Mouse (Mus musculus) brain, embryonic 14.5 days (tissue): ENCODE measurements at regions not wholly inside any gene's neighbourhood (a gene's known extent, or its start where the extent isn't known, plus 50 kb on each side); places are given as distances from the start of the nearest gene placed in this dataset.
A peak's percentile ranks its signal among the peaks of the same experiment; 100 is the strongest.

Experiments
- DNase-seq: peaks from one replicate; pipeline ENCODE4 v3.0.0-alpha.2; 2011; ENCODE audit warnings: low read depth
- CTCF ChIP-seq: fragments of 200-500 bp; IDR thresholded peaks from 2 replicates; pipeline ENCODE4 v1.5.1; 2012; ENCODE audit warnings: inconsistent platforms, mild to moderate bottlenecking, moderate library complexity, borderline replicate concordance; ENCODE audit not compliant: insufficient read depth, insufficient read length; ENCODE audit errors: extremely low read depth
- POLR2A ChIP-seq: fragments of 200-500 bp; IDR thresholded peaks from 2 replicates; pipeline ENCODE4 v1.6.1; 2012; ENCODE audit warnings: mild to moderate bottlenecking, inconsistent platforms, borderline replicate concordance; ENCODE audit not compliant: poor library complexity, insufficient read depth, insufficient read length, severe bottlenecking; ENCODE audit errors: extremely low read depth

- DNase-seq: peak; percentile 7
- TF ChIP-seq CTCF: no peak
- TF ChIP-seq POLR2A: no peak
Observed at GRCm38 (mm10) chr6:73401059-73401458, 68.4 kb downstream of the 4931417E11Rik start.

GRCm38 (mm10) chr6:73389301-73389700, 80.2 kb downstream of the 4931417E11Rik start:
- TF ChIP-seq POLR2A: no peak
- no peak for TF ChIP-seq CTCF
- no peak for DNase-seq

GRCm38 (mm10) chr6:73386261-73386660, 83.2 kb downstream of the 4931417E11Rik start:
- DNase-seq: no peak
- TF ChIP-seq CTCF (no peak), POLR2A (no peak)

GRCm38 (mm10) chr6:73379825-73380224, 89.6 kb downstream of the 4931417E11Rik start:
- DNase-seq: no peak
- TF ChIP-seq CTCF (no peak), POLR2A (no peak)

GRCm38 (mm10) chr6:73377884-73378283, 91.6 kb downstream of the 4931417E11Rik start:
- TF ChIP-seq CTCF: no peak
- no peak for DNase-seq

- DNase-seq: no peak
- TF ChIP-seq CTCF (peak; percentile 36; the same call in 1 of the 2 replicates), POLR2A (no peak)
Observed at GRCm38 (mm10) chr6:73376291-73376690, 93.2 kb downstream of the 4931417E11Rik start.

GRCm38 (mm10) chr6:73372901-73373300, 96.6 kb downstream of the 4931417E11Rik start:
- DNase-seq: peak; percentile 13
- TF ChIP-seq POLR2A (no peak), CTCF (no peak)

GRCm38 (mm10) chr6:73371866-73372265, 97.6 kb downstream of the 4931417E11Rik start:
- TF ChIP-seq POLR2A (no peak), CTCF (no peak)
- no peak for DNase-seq

GRCm38 (mm10) chr6:73370901-73371300, 98.6 kb downstream of the 4931417E11Rik start:
- DNase-seq: no peak
- TF ChIP-seq CTCF (no peak), POLR2A (no peak)

GRCm38 (mm10) chr6:73368836-73369141, 100.7 kb downstream of the 4931417E11Rik start:
- peak; percentile 66 for DNase-seq
- no peak for TF ChIP-seq POLR2A
- TF ChIP-seq CTCF: no peak

- TF ChIP-seq POLR2A (no peak), CTCF (no peak)
Observed at GRCm38 (mm10) chr6:73368047-73368835, 101.2 kb downstream of the 4931417E11Rik start.

GRCm38 (mm10) chr6:73367616-73368015, 101.9 kb downstream of the 4931417E11Rik start:
- DNase-seq: peak; percentile 91
- TF ChIP-seq POLR2A (no peak), CTCF (peak; percentile 88; the same call in 1 of the 2 replicates)

More at GRCm38 (mm10) chr6:73368047-73368835, 101.2 kb downstream of the 4931417E11Rik start:
- DNase-seq: peak; percentile 46
